Mouse (Mus musculus): ENCODE data around the gene Brd2.

- TF ChIP-seq ZNF384 (IDR thresholded peaks at IDR 0.05; ENCODE audit: low read depth, low read length) = no peak
- TF ChIP-seq ZC3H11A (IDR thresholded peaks at IDR 0.05; ENCODE audit: borderline replicate concordance, low read depth, low read length) = no peak
- no peak for TF ChIP-seq MAFK (IDR thresholded peaks at IDR 0.05; ENCODE audit: insufficient read depth, low read depth, low read length)
Measured at GRCm38 (mm10) chr17:34140240-34140639, 17.8 kb upstream of the Brd2 start.

All from ES-E14 (cell line).